Mouse (Mus musculus): ENCODE results near the gene Tomm20. TPM values are rescaled to one million over a fixed set of nuclear protein-coding genes. Genes with fewer than 3 reads are reported as not detected.

The Tomm20 gene
- 473 and 897 TPM in 2 replicates for polyA plus RNA-seq (2012; ENCODE audit: low replicate concordance)

GRCm38 (mm10) chr8:126945730-126946163 is at the start of gene Tomm20:
Tomm20 (minus strand) TSS chr8:126945844.

GRCm38 (mm10) chr8:126970579-126971313 is 25.1 kb upstream of the Tomm20 start, which contains the start of gene Rbm34:
Rbm34 (minus strand) TSS chr8:126971071.

Other genes starting within 250 kb of the Tomm20 start
- gene Rbm34, start 25.2 kb upstream of the Tomm20 start, polyA plus RNA-seq (2012; ENCODE audit: low replicate concordance) = 8.2 and 12.1 TPM in 2 replicates
- 0.37 and 1.0 TPM in 2 replicates for gene Pard3, start 118.0 kb upstream of the Tomm20 start, polyA plus RNA-seq (2012; ENCODE audit: low replicate concordance)